Mouse (Mus musculus) spleen, adult 18-20 months (tissue): ENCODE measurements around the gene Taf1c.

Source experiments
- DNase-seq, 2 experiments: peaks; one replicate each; pipeline ENCODE4 v3.0.0; 2022; ENCODE audit warnings: mixed read lengths in 2 of 2

Taf1c gene

DNA sequence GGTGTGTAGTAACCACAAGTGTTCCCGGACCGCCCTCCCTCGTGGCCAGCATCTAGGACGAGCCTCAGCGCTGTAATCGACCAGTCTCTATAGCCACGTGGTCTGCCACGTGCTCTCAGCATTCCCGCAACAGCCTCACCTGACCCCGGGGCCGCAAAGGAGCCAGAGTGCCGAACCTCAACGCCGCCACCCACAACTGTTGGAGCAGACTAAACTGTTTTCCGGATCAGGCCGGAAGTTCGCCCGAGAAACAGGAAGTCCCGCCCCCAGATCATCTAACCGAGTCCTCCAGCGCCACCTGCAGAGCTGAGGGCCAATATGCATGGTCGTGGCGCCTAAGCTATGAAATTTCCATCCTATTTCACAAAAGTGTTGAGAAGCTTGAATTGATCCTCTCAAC, at the start of gene Taf1c:
TSS of gene Taf1c (minus strand) at position 227 of the 400 bp plus-strand sequence.
- DNase-seq: peak; percentile 80 to 94

GRCm38 (mm10) chr8:119651324-119651723, 46.3 kb upstream of the Taf1c start:
- no peak for DNase-seq

DNA sequence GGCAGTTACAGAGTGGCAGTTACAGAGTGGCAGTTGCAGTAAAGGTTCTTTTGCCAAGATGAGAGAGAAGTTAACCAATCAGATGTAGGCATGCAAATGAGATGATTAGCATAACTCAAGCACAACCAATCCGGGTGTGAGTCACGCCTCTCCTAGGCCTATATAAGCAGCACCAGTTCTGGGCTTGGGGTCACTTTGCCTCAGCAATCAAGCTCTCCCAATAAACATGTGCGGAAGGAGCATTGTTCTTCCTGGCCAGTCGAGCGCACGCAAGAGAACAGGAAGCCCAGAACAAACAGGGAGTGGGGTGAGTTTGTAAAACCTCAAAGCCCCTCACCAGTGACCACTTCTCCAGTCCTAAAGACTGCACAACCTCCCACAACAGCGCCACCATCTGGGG, 41.8 kb upstream of the Taf1c start:
- no peak for DNase-seq

DNA sequence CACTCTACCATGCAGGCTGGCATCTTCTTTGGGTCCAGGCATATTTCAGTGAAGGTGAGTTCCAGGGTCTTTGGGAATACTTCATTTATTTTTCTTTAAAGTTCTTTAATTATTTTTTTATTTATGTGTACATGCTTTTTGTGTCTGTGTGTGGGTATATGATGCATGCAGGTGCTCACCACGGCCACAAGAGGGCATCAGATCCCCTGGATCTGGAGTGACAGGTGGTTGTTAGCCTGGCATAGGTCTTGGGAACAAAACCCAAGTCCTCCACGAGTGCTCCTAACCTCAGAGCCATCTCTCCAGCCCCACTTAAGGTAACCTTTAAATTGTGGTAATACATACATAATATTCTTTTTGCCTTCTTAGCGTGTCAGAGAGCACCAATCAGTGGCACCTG, 41.2 kb upstream of the Taf1c start:
- DNase-seq: no peak

- no peak for DNase-seq
Measured at GRCm38 (mm10) chr8:119644981-119645597, 40.1 kb upstream of the Taf1c start.

DNA sequence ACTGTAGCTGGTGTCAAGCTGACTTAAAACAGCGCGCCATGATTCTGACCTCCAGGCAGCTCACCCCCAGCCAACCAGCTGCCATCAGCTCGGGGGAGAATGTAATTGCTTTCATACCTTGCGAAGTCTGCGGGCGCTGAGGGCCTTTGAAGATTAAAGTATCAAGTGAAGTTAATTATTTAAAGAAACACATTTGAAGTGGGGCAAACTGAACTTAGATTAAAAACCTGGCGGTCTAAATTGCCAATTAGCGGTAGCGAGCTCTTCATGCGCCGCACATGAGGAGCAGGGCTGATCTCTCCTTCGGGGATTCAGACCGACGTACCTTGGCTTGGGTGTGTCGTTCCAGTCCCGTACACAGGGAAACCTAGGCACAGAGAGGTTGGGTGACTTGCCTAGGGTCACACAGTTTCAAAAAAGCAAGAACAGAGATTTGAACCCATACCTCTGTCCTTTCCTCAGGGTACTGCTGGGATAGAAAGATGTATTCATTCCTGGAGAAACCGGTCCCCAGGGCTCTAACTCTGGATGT, 39.5 kb upstream of the Taf1c start:
- no peak for DNase-seq

- no peak for DNase-seq
Measured at GRCm38 (mm10) chr8:119642960-119643359, 37.9 kb upstream of the Taf1c start.

DNA sequence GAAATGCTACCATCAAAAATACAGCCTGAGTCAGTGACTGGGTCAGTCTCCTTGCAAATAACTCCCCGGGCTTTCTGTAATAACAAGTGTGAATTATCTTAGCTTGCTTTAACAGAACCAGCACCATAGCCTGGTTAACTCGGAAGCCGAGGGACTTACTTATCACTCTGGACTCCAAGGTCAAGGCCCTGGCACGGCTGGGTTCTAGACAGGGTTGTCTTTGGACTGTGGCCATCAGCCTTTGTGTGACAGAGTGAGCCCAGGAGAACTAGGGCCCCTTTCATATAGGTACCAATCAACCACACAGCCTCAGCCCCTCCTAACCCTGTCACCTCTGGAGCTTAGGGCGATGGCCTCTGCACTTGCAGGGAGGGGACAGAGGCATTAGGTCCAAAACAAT, 36.0 kb upstream of the Taf1c start:
- DNase-seq: no peak

DNA sequence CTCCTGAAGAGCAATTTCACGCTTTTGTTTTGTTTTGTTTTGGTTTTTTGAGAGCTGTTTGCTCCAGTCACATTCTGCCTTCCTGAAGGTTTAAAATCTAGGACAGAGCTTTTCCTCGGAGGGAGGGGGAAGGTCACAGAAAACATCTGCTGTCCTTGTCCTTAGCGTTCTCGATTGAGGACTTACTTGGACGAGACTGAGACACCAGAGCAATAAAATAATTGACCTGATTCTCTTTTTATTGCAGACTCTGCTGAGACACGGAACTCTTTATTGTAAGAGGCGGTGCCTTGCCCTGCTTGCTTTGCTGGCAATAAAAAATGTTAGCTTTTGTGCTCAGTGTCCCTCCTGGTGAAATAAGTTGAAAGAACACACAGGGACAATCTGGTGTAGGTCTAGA, 34.8 kb upstream of the Taf1c start:
- no peak for DNase-seq

- no peak for DNase-seq
Measured at GRCm38 (mm10) chr8:119638261-119638660, 33.2 kb upstream of the Taf1c start.

GRCm38 (mm10) chr8:119637381-119637780, 32.4 kb upstream of the Taf1c start:
- no peak for DNase-seq

- DNase-seq: no peak
Measured at GRCm38 (mm10) chr8:119636766-119637165, 31.7 kb upstream of the Taf1c start.

GRCm38 (mm10) chr8:119635958-119636357, 30.9 kb upstream of the Taf1c start:
- DNase-seq: no peak

- DNase-seq: no peak
Measured at GRCm38 (mm10) chr8:119635378-119635777, 30.4 kb upstream of the Taf1c start, which contains the start of gene Kcng4. Gene Kcng4 (minus strand): TSS chr8:119635680.

DNA sequence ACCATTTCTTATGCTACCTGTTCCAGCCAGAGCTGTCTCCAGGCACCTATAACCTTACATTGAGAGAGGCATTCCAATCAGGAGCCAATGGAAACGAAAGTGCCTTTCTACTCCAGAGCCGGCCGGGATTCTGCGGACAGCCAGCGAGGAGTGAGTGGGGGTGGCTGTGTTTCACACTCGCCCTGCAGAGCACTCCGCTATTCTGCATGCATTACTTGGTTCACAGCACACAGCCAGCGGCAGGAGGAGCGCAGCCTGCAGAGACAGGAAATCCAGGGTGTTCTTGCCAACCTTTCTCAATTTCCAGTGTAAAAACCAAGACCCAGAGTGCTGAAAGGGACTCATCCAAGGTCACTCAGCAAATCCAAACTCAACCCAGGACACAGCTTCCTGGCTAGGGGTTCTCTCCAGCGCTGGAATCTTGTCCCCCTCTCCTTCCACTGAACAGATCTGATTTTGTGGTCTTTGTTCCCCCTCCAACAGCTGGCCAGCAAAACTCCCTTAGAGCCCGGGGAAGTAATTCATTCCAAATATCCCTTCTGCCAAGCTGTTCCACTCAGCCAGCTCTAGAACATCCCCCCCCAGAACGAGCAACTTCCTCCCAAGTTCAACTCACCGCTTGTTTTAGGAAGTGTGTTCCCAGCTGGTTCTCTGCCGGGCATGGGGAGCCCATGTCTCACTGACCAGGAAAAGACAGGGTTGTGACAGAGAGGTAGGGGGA, 29.8 kb upstream of the Taf1c start:
- DNase-seq: no peak

GRCm38 (mm10) chr8:119632909-119633308, 27.9 kb upstream of the Taf1c start:
- DNase-seq: no peak

- DNase-seq: no peak
Measured at GRCm38 (mm10) chr8:119632246-119632645, 27.2 kb upstream of the Taf1c start.

DNA sequence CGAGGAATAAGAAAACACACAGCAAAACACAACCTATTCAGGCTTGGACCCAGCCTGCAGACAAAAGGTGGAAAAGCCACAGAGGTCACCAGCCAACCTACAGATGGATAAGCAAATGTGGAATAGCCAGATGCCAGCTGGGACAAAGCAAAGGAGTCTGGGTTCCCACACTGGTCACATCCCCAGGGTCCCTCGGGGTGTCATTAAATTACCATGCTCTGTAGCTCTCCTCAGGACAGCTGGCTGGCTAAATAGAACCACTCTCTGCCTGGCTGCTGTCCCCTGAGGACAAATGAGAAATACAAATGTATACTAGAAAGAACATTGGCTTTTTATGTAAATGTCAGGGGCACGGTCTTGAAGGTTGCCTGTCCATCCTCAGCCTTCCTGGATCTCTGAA, 25.8 kb upstream of the Taf1c start:
- DNase-seq: no peak

DNA sequence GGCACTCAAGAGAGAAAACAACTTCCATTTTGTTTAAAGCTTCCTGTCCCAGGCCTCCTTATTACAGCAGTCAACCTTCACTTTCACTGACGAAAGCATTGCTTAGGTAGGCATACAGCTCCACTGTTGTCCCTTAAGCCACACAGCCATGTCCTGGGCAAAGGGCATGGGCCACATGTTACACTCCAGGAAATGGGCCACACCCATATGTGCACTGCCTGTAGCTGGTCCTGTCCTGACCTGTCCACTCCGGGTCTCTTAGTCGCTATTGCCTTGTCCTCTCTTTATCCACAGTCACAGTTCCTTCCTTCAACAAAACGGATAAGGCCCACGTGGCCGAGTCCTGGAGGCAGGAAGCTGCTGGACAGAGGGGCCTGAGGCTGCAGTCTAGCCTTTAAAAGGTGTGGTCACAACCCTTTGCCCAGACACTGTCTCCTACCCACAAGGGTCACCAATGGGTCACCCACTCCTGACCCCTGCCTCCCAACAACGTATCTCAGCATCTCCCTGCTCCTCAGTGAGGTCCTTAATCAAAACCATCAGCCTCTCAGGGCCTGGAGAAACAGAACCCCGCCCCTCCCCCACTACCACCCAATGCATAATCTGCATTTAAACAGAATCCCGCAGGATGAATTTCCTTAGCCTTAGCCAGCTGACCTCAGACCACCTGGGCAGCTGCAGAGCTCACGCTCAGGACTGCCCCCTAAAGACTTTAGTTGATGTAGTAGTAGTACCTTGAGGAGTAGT, 22.8 kb upstream of the Taf1c start:
- no peak for DNase-seq

GRCm38 (mm10) chr8:119627199-119627598, 22.2 kb upstream of the Taf1c start:
- DNase-seq: no peak

DNA sequence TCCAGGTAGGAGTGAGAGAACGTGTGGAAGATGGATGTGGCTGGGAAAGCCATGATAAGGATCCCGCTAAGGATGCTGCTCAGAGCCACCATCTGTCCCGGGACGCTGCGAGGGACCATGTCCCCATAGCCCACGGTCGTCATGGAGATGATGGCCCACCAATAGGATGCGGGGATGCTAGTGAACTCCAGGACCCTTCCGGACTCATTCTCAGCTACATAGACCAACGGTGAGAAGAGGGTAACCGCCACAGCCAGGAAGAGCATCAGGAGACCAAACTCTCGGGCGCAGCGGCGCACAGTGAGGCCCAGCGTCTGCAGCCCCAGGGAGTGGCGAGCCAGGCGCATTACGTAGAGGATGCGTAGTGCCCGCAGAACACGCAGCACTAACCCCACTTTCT, 20.8 kb upstream of the Taf1c start:
- DNase-seq: no peak

- no peak for DNase-seq
Measured at GRCm38 (mm10) chr8:119624916-119625315, 19.9 kb upstream of the Taf1c start.

DNA sequence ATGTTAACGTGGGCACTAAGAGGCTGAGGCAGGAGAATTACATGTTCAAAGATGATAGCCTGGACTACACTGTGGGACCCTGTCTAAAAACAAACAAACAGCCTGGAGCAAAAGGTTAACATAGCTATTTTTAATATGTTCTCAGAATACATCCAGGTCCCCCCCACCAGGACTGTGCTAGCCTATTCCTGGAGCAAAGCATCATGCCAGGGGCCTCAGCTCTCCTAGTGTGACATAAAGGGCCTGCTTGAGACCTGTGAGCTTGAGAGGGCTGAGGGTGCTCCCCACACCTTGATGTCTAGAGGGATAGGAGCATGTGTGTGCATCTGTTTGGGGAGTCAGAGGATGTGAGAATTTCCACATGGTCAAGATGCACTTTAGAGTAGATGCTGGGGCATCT, 18.7 kb upstream of the Taf1c start:
- no peak for DNase-seq

DNA sequence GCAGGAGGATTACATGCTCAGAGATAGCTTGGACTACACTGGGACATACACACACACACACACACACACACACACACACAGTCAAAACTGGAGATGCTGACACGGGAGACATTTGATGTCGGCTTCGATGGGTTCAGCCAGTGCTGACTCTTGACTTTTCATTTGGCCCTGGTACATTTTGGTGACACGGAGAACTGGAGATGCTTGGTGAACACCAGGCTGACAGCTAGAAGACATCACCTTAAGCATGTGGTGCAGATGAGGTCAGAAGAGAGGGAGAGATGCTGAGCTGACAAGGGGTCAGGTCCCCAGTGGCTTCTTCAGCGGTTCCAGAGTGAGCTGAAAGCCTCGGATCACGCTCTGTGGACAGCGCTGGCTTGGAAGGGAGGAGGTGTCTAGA, 18.0 kb upstream of the Taf1c start:
- DNase-seq: no peak
